Mouse (Mus musculus) heart, embryonic 13.5 days (tissue): ENCODE measurements around the gene Ccdc85c. TPM values are rescaled to one million over a fixed set of nuclear protein-coding genes. Genes with fewer than 3 reads are reported as not detected.

Source experiments
- ATAC-seq: fragments of 200-750 bp; cut with Nextera tagmentation; 2 replicates; pipeline ENCODE4 v1.8.0; 2017; ENCODE audit warnings: moderate TSS enrichment; ENCODE audit not compliant: insufficient number of reproducible peaks, low FRiP score, low TSS enrichment; ENCODE audit errors: extremely low read depth
- H3K27ac ChIP-seq: fragments of 300-500 bp; sonication (generic); replicated peaks from 2 replicates; pipeline ENCODE4 v1.5.1; 2015; ENCODE audit warnings: moderate library complexity, mild to moderate bottlenecking, inconsistent platforms
- H3K27me3 ChIP-seq: fragments of 300-500 bp; sonication (generic); replicated peaks from 2 replicates; pipeline ENCODE4 v1.6.1; 2015; ENCODE audit warnings: mild to moderate bottlenecking, inconsistent platforms
- H3K36me3 ChIP-seq: fragments of 300-500 bp; sonication (generic); 2 replicates; pipeline ENCODE4 v1.6.1; 2015; ENCODE audit warnings: mild to moderate bottlenecking, inconsistent platforms
- H3K4me1 ChIP-seq: fragments of 300-500 bp; sonication (generic); 2 replicates; pipeline ENCODE4 v1.6.1; 2015; ENCODE audit warnings: inconsistent platforms
- H3K4me2 ChIP-seq: fragments of 300-500 bp; sonication (generic); 2 replicates; pipeline ENCODE4 v1.6.1; 2015; ENCODE audit warnings: inconsistent platforms, mild to moderate bottlenecking, moderate library complexity
- H3K4me3 ChIP-seq: fragments of 300-500 bp; sonication (generic); 2 replicates; pipeline ENCODE4 v1.5.1; 2015; ENCODE audit warnings: moderate library complexity, mild to moderate bottlenecking, inconsistent platforms
- H3K9ac ChIP-seq: fragments of 300-500 bp; sonication (generic); 2 replicates; pipeline ENCODE4 v1.6.1; 2015; ENCODE audit warnings: inconsistent platforms, mild to moderate bottlenecking, moderate library complexity
- H3K9me3 ChIP-seq: fragments of 300-500 bp; sonication (generic); 2 replicates; pipeline ENCODE4 v1.6.1; 2016; ENCODE audit warnings: inconsistent platforms
- whole genome bisulfite sequencing: fragments of 180-500 bp; shearing (Covaris S2); methylation state at CpG from one replicate; pipeline ENCODE4 v1.1.7; 2015; ENCODE audit warnings: mixed read lengths; 5-methylcytosine and 5-hydroxymethylcytosine counted together
- polyA plus RNA-seq: library from polyadenylated mRNA; unstranded; fragments of >200 nt; fragmentation: Nextera tagmentation; extraction: Ambion mirVana; gene quantifications from 2 replicates; pipeline ENCODE4 v1.2.1, GENCODE M21; 2015

Gene Ccdc85c
- polyA plus RNA-seq, 1 experiment from 2014 or later = 4.9 TPM

- Histone ChIP-seq H3K9ac (peak overlapping the region; percentile 61), H3K27me3 (no peaks in the 10 kb centered on the region), H3K27ac (peak overlapping the region; percentile 88), H3K36me3 (no peaks in the 10 kb centered on the region), H3K9me3 (no peaks in the 10 kb centered on the region), H3K4me3 (no peak overlapping the region), H3K4me2 (peak overlapping the region; percentile 16; the same call in 1 of the 2 replicates), H3K4me1 (peaks cover 90% of the 10 kb centered on the region)
- WGBS = 56% methylated on average over 6 of the region's 6 CpGs
- no peak for ATAC-seq
These were observed 37.8 kb downstream of the Ccdc85c start for GRCm38 (mm10) chr12:108237300-108238006.

GRCm38 (mm10) chr12:108235976-108236555 is 39.2 kb downstream of the Ccdc85c start:
- H3K4me1 ChIP-seq = peaks cover 88% of the 10 kb centered on the region
- no peaks in the 10 kb centered on the region for H3K36me3 ChIP-seq
- WGBS = 73% methylated on average over 18 of the region's 18 CpGs
- peak overlapping the region; percentile 88 for H3K27ac ChIP-seq
- no peak overlapping the region for H3K4me3 ChIP-seq
- ATAC-seq = no peak
- H3K27me3 ChIP-seq = no peaks in the 10 kb centered on the region
- no peaks in the 10 kb centered on the region for H3K9me3 ChIP-seq
- no peak overlapping the region for H3K4me2 ChIP-seq
- no peak overlapping the region for H3K9ac ChIP-seq

- 57% methylated on average over 14 of the region's 14 CpGs for WGBS
- peak overlapping the region; percentile 8; the same call in 1 of the 2 replicates for H3K9ac ChIP-seq
- no peak overlapping the region for H3K4me3 ChIP-seq
- H3K9me3 ChIP-seq = no peaks in the 10 kb centered on the region
- ATAC-seq = no peak
- peaks cover 83% of the 10 kb centered on the region for H3K4me1 ChIP-seq
- no peak overlapping the region for H3K4me2 ChIP-seq
- no peaks in the 10 kb centered on the region for H3K36me3 ChIP-seq
- no peak overlapping the region for H3K27ac ChIP-seq
- H3K27me3 ChIP-seq = no peaks in the 10 kb centered on the region
These were observed 40.2 kb downstream of the Ccdc85c start for GRCm38 (mm10) chr12:108234832-108235602.

DNA sequence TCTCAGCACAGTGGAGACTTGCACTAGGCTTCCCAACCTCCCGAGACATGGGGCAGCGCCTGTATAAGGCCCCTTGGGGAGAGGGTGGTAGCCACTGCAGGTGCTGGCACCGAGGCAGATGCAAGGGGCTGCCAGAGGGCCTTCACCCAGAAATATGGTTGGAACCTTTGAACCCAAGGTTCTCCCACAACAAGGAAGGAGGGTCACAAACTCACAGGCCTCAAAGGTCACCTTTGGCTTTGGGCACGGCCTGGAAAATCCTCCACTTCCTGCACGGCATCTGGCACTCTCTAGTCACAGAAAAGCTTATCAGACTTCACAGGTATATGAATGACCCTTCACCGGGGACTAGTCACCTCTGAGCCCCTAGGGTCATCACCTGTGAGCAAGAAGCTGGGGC is 41.5 kb downstream of the Ccdc85c start:
- Histone ChIP-seq H3K27ac (no peak overlapping the region), H3K27me3 (no peaks in the 10 kb centered on the region), H3K4me1 (peaks cover 83% of the 10 kb centered on the region), H3K4me2 (no peak overlapping the region), H3K4me3 (no peak overlapping the region), H3K9ac (0 out of 2 replicates have a peak overlapping the region, but pooled peaks have one; percentile 8), H3K9me3 (no peaks in the 10 kb centered on the region), H3K36me3 (no peaks in the 10 kb centered on the region)
- ATAC-seq = no peak
- WGBS = 73% methylated on average over 6 of the region's 6 CpGs

DNA sequence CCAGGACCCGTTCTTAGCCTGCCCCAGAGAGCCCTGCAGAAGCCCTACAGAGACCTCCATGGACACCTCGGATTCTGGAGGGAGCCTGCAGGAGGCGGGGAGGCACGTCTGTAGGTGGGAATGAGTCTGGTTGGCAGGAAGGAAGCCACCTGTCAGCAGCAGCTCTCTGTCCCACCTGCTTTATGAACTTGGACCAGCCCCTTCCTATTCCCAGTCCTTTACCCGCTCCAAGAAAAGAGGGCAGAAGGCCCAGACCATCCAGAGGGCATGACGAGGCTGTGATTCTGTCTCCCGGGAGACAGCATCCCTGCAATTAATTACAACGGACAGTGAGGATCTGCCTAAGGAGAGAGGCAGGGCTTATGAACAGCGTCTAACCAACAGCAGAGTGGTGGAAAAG is 43.3 kb downstream of the Ccdc85c start:
- no peaks in the 10 kb centered on the region for H3K36me3 ChIP-seq
- peaks cover 82% of the 10 kb centered on the region for H3K4me1 ChIP-seq
- H3K4me2 ChIP-seq = no peak overlapping the region
- WGBS = 57% methylated on average over 9 of the region's 9 CpGs
- H3K27me3 ChIP-seq = no peaks in the 10 kb centered on the region
- H3K9me3 ChIP-seq = no peaks in the 10 kb centered on the region
- no peak overlapping the region for H3K9ac ChIP-seq
- no peak for ATAC-seq
- H3K4me3 ChIP-seq = no peak overlapping the region
- H3K27ac ChIP-seq = no peak overlapping the region

DNA sequence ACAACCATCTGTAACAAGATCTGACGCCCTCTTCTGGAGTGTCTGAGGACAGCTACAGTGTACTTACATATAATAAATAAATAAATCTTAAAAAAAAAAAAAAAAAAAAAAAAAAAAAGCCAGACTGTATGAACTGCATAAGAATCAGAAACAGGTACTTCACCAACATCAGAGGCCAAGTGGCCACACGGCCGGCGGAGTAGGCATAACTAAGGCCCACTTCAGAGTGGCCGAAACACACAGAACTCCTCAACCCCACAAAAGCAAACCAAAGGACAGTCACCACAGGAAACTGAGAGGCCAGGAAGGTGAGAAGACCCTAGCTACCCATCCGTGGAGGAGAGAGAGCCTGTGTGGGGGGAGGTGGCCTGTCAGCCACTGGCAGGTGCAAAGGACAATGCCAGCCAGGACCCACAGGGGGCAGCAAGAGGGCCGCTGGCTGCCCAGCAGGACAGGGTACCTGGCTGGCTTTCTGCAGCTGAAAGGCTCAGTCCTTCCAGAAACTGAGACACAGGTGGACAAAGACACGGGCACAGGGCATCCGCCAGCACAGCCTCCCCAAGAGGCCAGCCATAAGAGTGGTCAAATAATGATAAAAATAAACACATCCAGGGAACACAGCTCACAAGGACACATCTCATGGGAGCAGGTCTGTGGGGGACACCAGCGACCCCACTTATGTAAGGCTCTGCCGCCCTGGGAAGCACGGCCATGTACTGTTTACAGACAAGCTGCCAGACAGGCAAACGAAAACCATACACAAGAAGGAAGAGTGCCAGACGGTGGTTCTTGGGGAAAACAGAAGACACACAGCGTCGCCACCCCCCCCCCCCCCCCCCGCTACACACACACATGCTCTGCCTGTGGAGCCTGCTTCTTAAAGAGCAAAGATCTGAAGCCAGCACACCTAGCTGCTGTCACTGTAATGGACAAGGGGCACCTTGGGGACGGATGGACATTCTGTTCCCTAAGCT is 44.1 kb downstream of the Ccdc85c start:
- no peak overlapping the region for H3K4me3 ChIP-seq
- peaks cover 82% of the 10 kb centered on the region for H3K4me1 ChIP-seq
- no peak overlapping the region for H3K4me2 ChIP-seq
- H3K27me3 ChIP-seq = no peaks in the 10 kb centered on the region
- no peaks in the 10 kb centered on the region for H3K36me3 ChIP-seq
- 56% methylated on average over 17 of the region's 18 CpGs for WGBS
- 0 out of 2 replicates have a peak overlapping the region, but pooled peaks have one; percentile 37 for H3K9ac ChIP-seq
- H3K27ac ChIP-seq = 0 out of 2 replicates have a peak overlapping the region, but pooled peaks have one; percentile 12
- no peaks in the 10 kb centered on the region for H3K9me3 ChIP-seq
- no peak for ATAC-seq

- no peaks in the 10 kb centered on the region for H3K9me3 ChIP-seq
- H3K4me2 ChIP-seq = 0 out of 2 replicates have a peak overlapping the region, but pooled peaks have one; percentile 26
- no peak overlapping the region for H3K27ac ChIP-seq
- no peak for ATAC-seq
- H3K4me3 ChIP-seq = no peak overlapping the region
- peak overlapping the region; percentile 71; the same call in 1 of the 2 replicates for H3K9ac ChIP-seq
- no peaks in the 10 kb centered on the region for H3K27me3 ChIP-seq
- 72% methylated on average over 12 of the region's 12 CpGs for WGBS
- H3K4me1 ChIP-seq = peaks cover 82% of the 10 kb centered on the region
- no peaks in the 10 kb centered on the region for H3K36me3 ChIP-seq
These were observed 45.1 kb downstream of the Ccdc85c start for GRCm38 (mm10) chr12:108230077-108230476.

DNA sequence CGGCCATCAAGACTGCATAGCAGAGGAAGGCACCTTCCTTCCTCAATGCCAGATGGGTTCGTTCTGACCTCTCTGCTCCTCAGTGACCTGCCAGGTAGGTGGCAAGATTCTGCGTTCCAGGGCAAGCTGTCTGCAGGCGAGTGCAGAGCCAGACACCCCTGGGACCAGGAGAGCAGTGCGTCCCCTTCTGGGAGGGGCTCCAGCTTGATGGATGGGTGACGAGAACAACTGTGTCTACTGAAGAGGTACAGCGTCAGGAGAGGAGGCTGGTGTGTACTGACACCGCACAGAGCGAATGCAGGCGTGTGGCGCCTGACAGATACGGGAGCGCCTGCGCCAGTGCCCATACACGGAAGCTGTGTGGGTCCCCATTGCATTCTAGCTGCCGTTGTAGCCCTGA is 47.7 kb downstream of the Ccdc85c start:
- Histone ChIP-seq H3K4me3 (no peak overlapping the region), H3K4me1 (peaks cover 87% of the 10 kb centered on the region)
- no peak for ATAC-seq

GRCm38 (mm10) chr12:108226941-108227340 is 48.3 kb downstream of the Ccdc85c start:
- Histone ChIP-seq H3K9ac (no peak overlapping the region), H3K27me3 (no peaks in the 10 kb centered on the region), H3K36me3 (no peaks in the 10 kb centered on the region), H3K4me1 (peaks cover 84% of the 10 kb centered on the region), H3K9me3 (no peaks in the 10 kb centered on the region), H3K4me3 (no peak overlapping the region), H3K4me2 (no peak overlapping the region), H3K27ac (no peak overlapping the region)
- no peak for ATAC-seq
- 77% methylated on average over 12 of the region's 12 CpGs for WGBS

More for the DNA sequence above, 47.7 kb downstream of the Ccdc85c start:
- Histone ChIP-seq H3K27me3 (no peaks in the 10 kb centered on the region), H3K9me3 (no peaks in the 10 kb centered on the region), H3K9ac (peak overlapping the region; percentile 24; the same call in 1 of the 2 replicates), H3K27ac (no peak overlapping the region), H3K36me3 (no peaks in the 10 kb centered on the region), H3K4me2 (no peak overlapping the region)
- 62% methylated on average over 16 of the region's 16 CpGs for WGBS

GRCm38 (mm10) chr12:108226216-108226615 is 49.0 kb downstream of the Ccdc85c start:
- no peaks in the 10 kb centered on the region for H3K27me3 ChIP-seq
- H3K9ac ChIP-seq = peak overlapping the region; percentile 35; the same call in 1 of the 2 replicates
- H3K4me2 ChIP-seq = no peak overlapping the region
- no peak overlapping the region for H3K4me3 ChIP-seq
- no peak for ATAC-seq
- no peaks in the 10 kb centered on the region for H3K36me3 ChIP-seq
- 76% methylated on average over 13 of the region's 13 CpGs for WGBS
- H3K27ac ChIP-seq = peak overlapping the region; percentile 49; the same call in 1 of the 2 replicates
- no peaks in the 10 kb centered on the region for H3K9me3 ChIP-seq
- peaks cover 82% of the 10 kb centered on the region for H3K4me1 ChIP-seq
